Mouse (Mus musculus) kidney, embryonic 14.5 days (tissue): Measurements from ENCODE around the gene Spem1. TPM values are rescaled to one million over a fixed set of nuclear protein-coding genes. Genes with fewer than 3 reads are reported as not detected.
A peak's percentile ranks its signal among the peaks of the same experiment; 100 is the strongest.

ENCODE experiments used
- ATAC-seq: fragments of 200-750 bp; cut with Nextera tagmentation; 2 replicates; pipeline ENCODE4 v1.8.0; 2017; ENCODE audit warnings: moderate number of reproducible peaks, mild to moderate bottlenecking, moderate TSS enrichment, moderate library complexity; ENCODE audit not compliant: low FRiP score, low TSS enrichment
- H3K27ac ChIP-seq: fragments of 300-500 bp; sonication (generic); 2 replicates; pipeline ENCODE4 v1.5.1; 2014; ENCODE audit warnings: low read depth, mild to moderate bottlenecking, low read length, moderate library complexity, mixed read lengths
- H3K27me3 ChIP-seq: fragments of 300-500 bp; sonication (generic); 2 replicates; pipeline ENCODE4 v1.6.1; 2014; ENCODE audit warnings: mild to moderate bottlenecking, low read length; ENCODE audit not compliant: control insufficient read depth, insufficient read depth
- H3K36me3 ChIP-seq: fragments of 300-500 bp; sonication (generic); 2 replicates; pipeline ENCODE4 v1.6.1; 2014; ENCODE audit warnings: low read length, mixed read lengths; ENCODE audit not compliant: control insufficient read depth, insufficient read depth
- H3K4me1 ChIP-seq: fragments of 300-500 bp; sonication (generic); 2 replicates; pipeline ENCODE4 v1.6.1; 2014; ENCODE audit warnings: low read length, mixed read lengths; ENCODE audit not compliant: control insufficient read depth, insufficient read depth
- H3K4me2 ChIP-seq: fragments of 300-500 bp; sonication (generic); replicated peaks from 2 replicates; pipeline ENCODE4 v1.6.1; 2014; ENCODE audit warnings: low read depth, mild to moderate bottlenecking, low read length
- H3K4me3 ChIP-seq: fragments of 300-500 bp; sonication (generic); 2 replicates; pipeline ENCODE4 v1.5.1; 2014; ENCODE audit warnings: mild to moderate bottlenecking, low read length
- H3K9ac ChIP-seq: fragments of 300-500 bp; sonication (generic); 2 replicates; pipeline ENCODE4 v1.6.1; 2014; ENCODE audit warnings: low read depth, mild to moderate bottlenecking, low read length, moderate library complexity
- H3K9me3 ChIP-seq: fragments of 300-500 bp; sonication (generic); 2 replicates; pipeline ENCODE4 v1.6.1; 2016; ENCODE audit warnings: low read length; ENCODE audit not compliant: control insufficient read depth
- WGBS: fragments of 180-500 bp; shearing (Covaris S2); extraction: QIAGEN DNeasy Blood & Tissue Kit; methylation state at CpG from one replicate; pipeline ENCODE4 v1.1.7; 2014; 5-methylcytosine and 5-hydroxymethylcytosine counted together
- polyA plus RNA-seq: library from polyadenylated mRNA; unstranded; fragments of >200 nt; fragmentation: Nextera tagmentation; extraction: Ambion mirVana; gene quantifications from 2 replicates; pipeline ENCODE4 v1.2.1, GENCODE M21; 2014

Gene Spem1
- polyA plus RNA-seq, 1 experiment from 2014 or later: 0.27 TPM

DNA sequence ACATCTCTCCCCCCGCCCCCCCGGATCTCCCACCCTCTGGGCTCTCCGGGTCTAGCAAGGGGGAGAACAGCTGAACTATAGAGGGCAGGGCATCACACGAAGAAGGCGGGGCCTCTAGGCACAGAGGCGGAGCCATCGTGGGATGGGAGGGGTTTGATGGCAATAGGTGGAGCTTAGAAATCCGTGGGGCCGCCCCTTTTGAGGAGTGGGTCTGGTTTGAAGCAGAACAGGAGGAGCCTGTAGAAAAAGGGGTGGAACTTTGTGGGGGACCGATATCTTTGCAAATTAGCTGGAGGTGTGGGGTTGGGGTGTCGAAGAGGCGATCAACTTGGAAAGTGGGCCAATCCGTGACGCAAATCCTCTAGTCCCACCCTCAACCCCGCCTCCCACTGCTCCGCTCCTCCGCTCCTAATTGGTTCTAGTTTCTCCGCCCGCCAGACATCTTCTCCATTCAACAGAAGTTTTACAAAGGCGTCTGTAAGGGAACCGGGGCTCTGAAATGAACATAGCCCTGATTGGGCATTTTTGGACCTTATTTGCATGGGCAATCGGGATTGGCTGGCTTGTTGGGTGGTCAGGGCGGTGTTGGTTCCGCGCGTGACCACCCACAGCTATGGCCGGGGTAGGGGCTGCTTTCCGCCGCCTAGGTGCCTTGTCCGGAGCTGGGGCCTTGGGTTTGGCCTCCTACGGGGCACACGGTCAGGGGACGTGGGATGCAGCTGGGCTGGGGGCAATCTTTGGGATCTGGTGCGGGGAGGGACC is 16.2 kb upstream of the Spem1 start, which contains the start of gene Tmem256:
TSS of gene Tmem256 (plus strand) at position 563 of the 762 bp plus-strand sequence.
- no peaks in the 10 kb centered on the region for H3K9me3 ChIP-seq
- H3K4me2 ChIP-seq: peak within 1 kb of the TSS; percentile 98
- peak; percentile 90 for ATAC-seq
- peak within 1 kb of the TSS; percentile 73 for H3K4me3 ChIP-seq
- peaks cover 46% of the 10 kb centered on the region for H3K4me1 ChIP-seq
- H3K36me3 ChIP-seq: peaks cover 4% of the 10 kb centered on the region; the same call in 1 of the 2 replicates
- peak within 1 kb of the TSS; percentile 79 for H3K9ac ChIP-seq
- under 1% methylated on average over 34 of the region's 34 CpGs for WGBS
- H3K27me3 ChIP-seq: 0 out of 2 replicates have a peak, but pooled peaks cover 2% of the 10 kb centered on the region
- peak within 1 kb of the TSS; percentile 83 for H3K27ac ChIP-seq

- peak within 1 kb of the TSS; percentile 98 for H3K4me2 ChIP-seq
- peaks cover 46% of the 10 kb centered on the region for H3K4me1 ChIP-seq
- peak within 1 kb of the TSS; percentile 83 for H3K27ac ChIP-seq
- peaks cover 10% of the 10 kb centered on the region; the same call in 1 of the 2 replicates for H3K36me3 ChIP-seq
- 0 out of 2 replicates have a peak, but pooled peaks cover 2% of the 10 kb centered on the region for H3K27me3 ChIP-seq
- H3K9me3 ChIP-seq: no peaks in the 10 kb centered on the region
- H3K4me3 ChIP-seq: peak within 1 kb of the TSS; percentile 73
- peak within 1 kb of the TSS; percentile 79 for H3K9ac ChIP-seq
- no peak for ATAC-seq
- WGBS: 0% methylated on average over 24 of the region's 32 CpGs
Observed at GRCm38 (mm10) chr11:69837604-69837951, 15.6 kb upstream of the Spem1 start, which contains the start of gene Nlgn2. TSS of gene Nlgn2 (minus strand) at chr11:69837784.

DNA sequence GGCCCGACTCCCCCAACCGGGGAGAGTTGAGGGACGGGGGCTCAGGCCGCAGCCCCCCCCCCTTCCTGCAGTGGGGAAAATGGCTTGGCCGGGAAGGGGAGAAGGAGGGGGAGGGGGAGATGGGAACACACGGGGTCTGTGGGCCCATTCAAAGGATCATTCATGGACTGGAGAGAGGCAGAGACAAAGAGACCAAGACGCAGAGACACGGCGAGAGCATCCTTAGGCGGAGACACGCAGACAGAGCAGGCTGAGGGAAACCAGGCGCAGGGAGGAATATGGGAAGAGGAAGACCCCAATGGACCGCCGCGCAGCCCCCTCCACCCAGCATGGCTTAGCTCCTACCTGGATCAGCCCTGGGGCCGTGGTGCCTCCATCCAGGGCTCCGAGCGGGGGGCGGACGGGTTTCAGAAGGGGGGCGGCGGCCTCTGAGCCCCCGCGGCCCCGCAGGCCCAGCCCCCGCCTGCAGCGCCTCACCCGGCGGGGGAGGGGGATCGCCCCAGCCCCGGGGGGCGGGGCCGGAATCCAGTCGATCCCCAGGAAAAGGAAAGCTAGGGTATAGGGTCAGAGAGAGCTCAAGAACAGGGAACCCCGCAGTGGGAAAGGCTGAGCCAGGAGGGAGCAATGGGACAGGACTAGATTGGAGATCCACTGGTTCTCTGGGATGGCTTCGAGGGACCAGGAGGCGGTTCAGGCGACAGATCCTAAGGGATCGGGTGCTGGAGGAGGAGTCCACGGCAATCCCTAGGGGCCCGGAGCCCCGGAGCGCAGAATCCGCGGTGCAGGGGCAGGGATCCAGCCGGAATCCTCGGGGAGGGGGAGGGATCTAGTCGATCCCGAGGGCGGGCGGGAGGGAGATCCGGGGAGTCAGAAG is 15.0 kb upstream of the Spem1 start:
- H3K4me3 ChIP-seq: peak overlapping the region; percentile 73
- 0 out of 2 replicates have a peak, but pooled peaks cover 2% of the 10 kb centered on the region for H3K27me3 ChIP-seq
- H3K27ac ChIP-seq: peak overlapping the region; percentile 79
- under 1% methylated on average over 39 of the region's 52 CpGs for WGBS
- peak overlapping the region; percentile 79 for H3K9ac ChIP-seq
- H3K9me3 ChIP-seq: no peaks in the 10 kb centered on the region
- H3K36me3 ChIP-seq: peaks cover 11% of the 10 kb centered on the region; the same call in 1 of the 2 replicates
- peak overlapping the region; percentile 98 for H3K4me2 ChIP-seq
- ATAC-seq: 0 out of 2 replicates have a peak, but pooled peaks have one; percentile 4
- peaks cover 46% of the 10 kb centered on the region for H3K4me1 ChIP-seq

DNA sequence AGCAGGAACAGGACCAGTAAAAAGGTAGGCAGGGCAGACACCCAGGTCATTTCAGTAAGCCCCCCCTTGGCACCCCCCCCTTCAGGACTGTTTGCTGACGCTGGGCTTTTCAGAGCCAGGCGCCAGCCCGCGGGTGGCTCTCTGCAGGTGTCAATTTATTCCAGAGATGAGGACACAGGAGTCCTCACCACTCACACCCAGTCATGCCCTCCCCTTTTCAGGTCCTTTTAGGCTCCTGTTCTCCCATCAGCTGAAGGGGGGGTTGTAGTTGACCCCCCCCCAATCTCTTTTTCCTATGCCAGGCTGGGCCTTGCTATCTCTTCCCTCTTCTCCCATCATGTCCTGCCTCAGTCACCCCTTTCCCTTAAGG is 14.0 kb upstream of the Spem1 start:
- H3K27ac ChIP-seq: no peak overlapping the region
- H3K4me1 ChIP-seq: peaks cover 46% of the 10 kb centered on the region
- 0 out of 2 replicates have a peak, but pooled peaks cover 2% of the 10 kb centered on the region for H3K27me3 ChIP-seq
- no peaks in the 10 kb centered on the region for H3K9me3 ChIP-seq
- peaks cover 17% of the 10 kb centered on the region; the same call in 1 of the 2 replicates for H3K36me3 ChIP-seq
- WGBS: 20% methylated on average over 4 of the region's 4 CpGs
- peak overlapping the region; percentile 98 for H3K4me2 ChIP-seq
- H3K9ac ChIP-seq: peak overlapping the region; percentile 79; the same call in 1 of the 2 replicates
- no peak for ATAC-seq
- peak overlapping the region; percentile 73 for H3K4me3 ChIP-seq

DNA sequence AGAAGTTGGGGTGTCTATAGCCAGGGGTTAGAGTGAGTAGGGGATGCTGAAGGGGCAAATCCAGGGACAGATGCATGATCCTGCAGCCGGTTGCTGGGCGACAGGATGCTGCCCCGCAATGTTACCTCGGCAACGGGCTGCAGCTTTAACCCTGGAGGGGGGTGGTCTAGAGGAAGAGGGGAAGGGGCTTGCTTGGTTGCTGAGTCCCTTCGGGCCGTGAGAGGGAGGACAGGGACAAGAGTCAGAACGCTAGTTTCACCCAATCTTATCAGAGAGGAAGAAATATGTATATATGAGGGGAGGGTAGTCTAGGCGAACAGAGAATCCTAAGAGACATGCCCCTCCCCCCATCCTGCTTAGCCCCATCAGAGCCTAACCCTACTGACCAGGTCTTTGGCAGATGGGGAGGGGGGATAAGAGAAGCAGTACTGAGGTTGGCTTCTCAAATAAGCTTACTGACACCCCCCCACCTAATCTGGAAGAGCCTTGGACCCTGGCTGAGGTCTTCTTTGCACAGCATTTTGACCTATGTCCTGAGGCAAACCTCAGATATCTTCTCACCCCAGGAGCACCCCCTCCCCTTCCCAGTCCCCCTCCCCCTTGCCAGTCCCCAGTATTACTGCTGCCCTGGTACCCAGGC is 13.5 kb upstream of the Spem1 start:
- Histone ChIP-seq H3K4me1 (peaks cover 46% of the 10 kb centered on the region), H3K27me3 (0 out of 2 replicates have a peak, but pooled peaks cover 2% of the 10 kb centered on the region), H3K4me2 (peak overlapping the region; percentile 98), H3K9me3 (no peaks in the 10 kb centered on the region), H3K27ac (no peak overlapping the region), H3K9ac (peak overlapping the region; percentile 2; the same call in 1 of the 2 replicates), H3K4me3 (peak overlapping the region; percentile 73), H3K36me3 (peaks cover 17% of the 10 kb centered on the region; the same call in 1 of the 2 replicates)
- ATAC-seq: no peak
- WGBS: 5% methylated on average over 9 of the region's 9 CpGs

DNA sequence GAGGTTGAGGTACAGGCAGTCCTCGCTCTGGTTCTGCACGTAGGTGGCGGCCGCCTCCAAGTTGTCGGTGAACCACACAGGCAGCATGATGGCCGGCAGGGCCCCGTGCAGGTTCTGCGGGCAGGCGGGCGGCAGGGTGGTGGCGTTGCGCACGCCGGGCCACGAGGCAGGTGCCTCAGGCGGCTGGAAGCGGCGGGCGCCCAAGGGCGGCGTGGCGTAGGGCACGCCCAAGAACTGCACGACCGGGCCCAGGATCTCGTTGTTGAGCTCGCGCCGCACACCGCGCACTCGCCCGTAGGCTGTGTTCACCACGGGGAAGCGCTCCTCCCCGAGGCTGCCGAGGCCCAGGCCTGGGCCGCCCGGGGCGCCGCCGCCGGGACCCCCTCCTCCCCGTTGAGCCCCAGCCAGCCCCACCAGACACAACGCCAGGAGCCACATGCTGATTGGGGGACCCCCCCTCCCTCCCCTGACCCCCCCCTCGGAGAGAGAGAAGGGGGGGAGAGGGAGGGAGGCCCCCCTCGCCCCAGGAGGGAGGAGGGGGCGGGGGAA is 12.1 kb upstream of the Spem1 start:
- Histone ChIP-seq H3K36me3 (peaks cover 17% of the 10 kb centered on the region; the same call in 1 of the 2 replicates), H3K9me3 (no peaks in the 10 kb centered on the region), H3K27ac (0 out of 2 replicates have a peak overlapping the region, but pooled peaks have one; percentile 11), H3K4me3 (peak overlapping the region; percentile 73), H3K4me2 (peak overlapping the region; percentile 98), H3K9ac (peak overlapping the region; percentile 75), H3K27me3 (0 out of 2 replicates have a peak, but pooled peaks cover 2% of the 10 kb centered on the region), H3K4me1 (peaks cover 47% of the 10 kb centered on the region)
- no peak for ATAC-seq
- WGBS: 8% methylated on average over 26 of the region's 48 CpGs

DNA sequence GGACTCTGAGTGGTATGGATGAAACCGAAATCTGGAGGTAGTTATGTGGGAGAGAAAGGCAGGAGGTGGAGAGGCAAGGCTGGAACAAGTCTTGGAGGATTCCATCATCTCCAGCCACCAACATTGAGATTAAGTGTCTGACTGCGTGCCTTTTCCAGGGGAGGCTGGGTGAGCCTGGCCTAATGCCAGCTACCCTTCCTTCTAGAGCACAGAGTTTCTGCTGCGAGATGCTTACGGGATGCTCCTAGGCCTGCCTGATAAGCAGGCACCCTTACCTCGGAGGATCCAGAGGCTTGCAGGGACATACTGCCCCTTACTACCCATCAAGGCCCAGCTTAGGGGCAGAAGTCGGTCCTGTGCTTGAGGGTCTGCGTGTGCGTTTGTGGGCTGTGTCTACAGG is 11.6 kb upstream of the Spem1 start:
- peak overlapping the region; percentile 73 for H3K4me3 ChIP-seq
- 55% methylated on average over 8 of the region's 8 CpGs for WGBS
- ATAC-seq: no peak
- H3K9me3 ChIP-seq: no peaks in the 10 kb centered on the region
- H3K27ac ChIP-seq: 0 out of 2 replicates have a peak overlapping the region, but pooled peaks have one; percentile 11
- peaks cover 45% of the 10 kb centered on the region for H3K4me1 ChIP-seq
- peaks cover 17% of the 10 kb centered on the region; the same call in 1 of the 2 replicates for H3K36me3 ChIP-seq
- peak overlapping the region; percentile 98 for H3K4me2 ChIP-seq
- H3K9ac ChIP-seq: peak overlapping the region; percentile 75
- H3K27me3 ChIP-seq: 0 out of 2 replicates have a peak, but pooled peaks cover 2% of the 10 kb centered on the region

GRCm38 (mm10) chr11:69828832-69829231 is 6.9 kb upstream of the Spem1 start:
- H3K27me3 ChIP-seq: no peaks in the 10 kb centered on the region
- H3K36me3 ChIP-seq: peaks cover 56% of the 10 kb centered on the region
- no peak overlapping the region for H3K27ac ChIP-seq
- H3K4me2 ChIP-seq: no peak overlapping the region
- peaks cover 10% of the 10 kb centered on the region for H3K4me1 ChIP-seq
- H3K9ac ChIP-seq: no peak overlapping the region
- ATAC-seq: no peak
- 63% methylated on average over 5 of the region's 5 CpGs for WGBS
- no peaks in the 10 kb centered on the region for H3K9me3 ChIP-seq
- H3K4me3 ChIP-seq: no peak overlapping the region
